Mouse (Mus musculus): ENCODE data around the gene Col24a1.
"Not testable (repeated sequence)": the region's sequence is repeated elsewhere in the genome, so short reads cannot be mapped to it uniquely, and the experiment has no call there.

The Col24a1 gene

DNA sequence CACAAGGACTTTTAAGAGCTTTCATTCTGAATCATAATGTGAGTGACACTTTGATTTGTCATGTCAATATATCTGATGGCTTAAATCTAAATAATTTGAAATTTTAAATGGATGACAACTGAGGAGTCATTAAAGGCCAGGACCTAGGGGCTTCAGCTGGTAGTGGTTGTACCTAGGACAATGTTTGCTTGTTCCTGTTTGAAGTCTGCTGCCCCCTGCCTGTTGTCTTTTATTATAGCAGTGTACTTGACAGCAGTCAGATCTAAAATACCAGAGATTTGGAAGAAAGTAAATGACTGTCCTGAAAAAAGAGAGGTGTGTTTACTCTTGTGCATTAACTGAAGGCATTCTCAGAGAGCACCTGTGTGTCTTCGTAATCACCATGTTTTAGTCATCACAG is 150.0 kb downstream of the Col24a1 start:
- in situ Hi-C loops (cut with MboI; ENCODE audit: unreplicated experiment in 2 of 2): no loop called here

- in situ Hi-C loops (cut with MboI; ENCODE audit: unreplicated experiment in 2 of 2): not testable (repeated sequence)
These were observed 150.9 kb downstream of the Col24a1 start for GRCm38 (mm10) chr3:145443167-145443566.

DNA sequence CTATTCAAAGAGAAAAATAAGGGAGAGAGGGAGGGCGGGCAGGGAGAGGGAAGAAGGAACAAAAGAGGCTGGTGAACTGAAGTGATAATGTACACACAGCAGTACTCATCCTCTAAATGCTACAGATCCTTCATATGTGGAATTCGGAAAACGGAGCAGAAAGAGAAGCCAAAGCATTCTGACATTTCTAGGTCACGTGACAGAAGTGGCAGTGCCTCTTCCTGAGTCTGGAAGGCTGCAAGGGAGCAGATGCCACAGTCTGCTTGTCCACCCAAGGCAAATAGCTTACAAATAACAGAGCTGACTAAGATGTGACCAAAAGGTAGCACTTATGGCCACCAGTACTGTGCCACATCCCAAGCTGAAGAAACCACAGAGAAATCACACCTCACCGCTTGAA is 164.8 kb downstream of the Col24a1 start:
- in situ Hi-C loops (cut with MboI; ENCODE audit: unreplicated experiment in 2 of 2): no loop called here

DNA sequence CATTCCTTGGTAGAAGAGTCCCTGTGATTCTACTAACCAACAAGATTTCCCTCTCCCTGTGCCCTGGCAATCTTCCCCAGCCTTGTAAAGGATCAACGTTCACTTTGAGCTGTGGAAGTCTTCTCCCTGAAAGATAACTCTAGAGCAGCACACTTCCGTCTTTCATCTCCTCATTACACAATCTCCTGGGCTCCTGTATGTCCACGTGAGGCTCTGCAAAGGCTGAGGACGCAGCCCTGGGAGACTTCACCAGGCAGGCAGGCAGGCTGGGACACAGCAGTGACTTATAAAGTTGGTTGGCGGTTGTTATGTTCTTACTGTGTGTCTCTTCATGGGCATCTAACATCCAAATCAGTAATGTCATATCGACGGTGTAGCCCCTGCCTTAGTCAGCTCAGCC is 170.1 kb downstream of the Col24a1 start:
- in situ Hi-C loops (cut with MboI; ENCODE audit: unreplicated experiment in 2 of 2): no loop called here

DNA sequence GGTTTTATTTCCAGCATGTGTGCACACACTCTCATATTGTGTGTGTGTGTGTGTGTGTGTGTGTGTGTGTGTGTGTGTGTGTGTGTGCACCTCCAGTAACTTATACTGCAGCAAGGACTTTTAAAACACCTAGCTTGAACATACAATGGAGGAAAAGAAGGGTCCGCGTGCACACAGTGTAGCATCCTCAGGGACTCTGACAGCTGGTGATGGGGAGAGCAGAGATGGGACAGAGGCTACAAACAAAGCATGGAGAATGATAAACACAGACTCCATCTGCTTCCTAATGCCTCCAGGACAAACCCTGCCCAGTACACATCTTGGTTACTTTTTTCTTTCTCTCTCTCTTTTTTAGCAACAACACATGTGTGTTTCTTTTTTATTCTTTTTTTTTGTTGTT is 171.5 kb downstream of the Col24a1 start:
- in situ Hi-C loops (cut with MboI; ENCODE audit: unreplicated experiment in 2 of 2): no loop called here

- in situ Hi-C loops (cut with MboI; ENCODE audit: unreplicated experiment in 2 of 2): no loop called here
These were observed 178.8 kb downstream of the Col24a1 start for GRCm38 (mm10) chr3:145471094-145471493.

DNA sequence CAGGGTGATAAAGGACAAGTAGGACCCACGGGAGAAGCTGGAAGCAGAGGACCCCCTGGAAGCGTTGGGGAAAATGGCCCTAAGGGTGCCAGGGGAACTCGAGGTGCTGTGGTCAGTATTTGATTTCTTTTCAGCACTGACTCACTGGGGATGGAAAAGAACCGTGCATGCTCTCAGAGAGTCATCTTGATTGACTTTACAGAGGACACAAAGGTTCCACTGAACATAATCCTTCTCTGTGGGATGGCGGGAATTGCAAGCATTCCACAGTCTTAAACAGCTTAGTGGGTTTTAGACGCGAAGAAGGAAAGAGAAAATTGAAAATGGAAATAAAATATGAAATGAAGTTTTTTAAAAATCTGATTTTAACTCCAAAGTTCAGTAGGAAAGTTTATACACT is 181.9 kb downstream of the Col24a1 start:
- in situ Hi-C loops (cut with MboI; ENCODE audit: unreplicated experiment in 2 of 2): no loop called here

GRCm38 (mm10) chr3:145476634-145477033 is 184.4 kb downstream of the Col24a1 start:
- in situ Hi-C loops (cut with MboI; ENCODE audit: unreplicated experiment in 2 of 2): no loop called here

DNA sequence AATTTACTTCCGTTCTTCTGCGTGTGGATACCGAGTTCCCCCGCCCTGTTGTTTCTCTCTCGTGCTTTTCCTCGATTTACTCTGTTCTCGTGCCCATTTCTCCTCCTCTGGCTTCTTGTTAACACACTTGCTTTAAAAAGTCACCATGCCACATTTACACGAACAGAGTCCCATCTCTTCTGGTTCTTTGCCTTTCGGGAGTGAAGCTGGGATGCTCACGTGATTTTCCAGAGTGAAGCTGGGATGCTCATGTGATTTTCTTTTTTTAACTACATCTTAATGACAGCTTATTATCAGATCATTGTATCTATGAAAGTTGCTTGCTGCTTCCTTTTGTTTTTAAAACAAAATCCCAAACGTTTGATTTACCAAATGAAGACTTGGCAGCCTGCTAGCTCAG is 184.8 kb downstream of the Col24a1 start:
- in situ Hi-C loops (cut with MboI; ENCODE audit: unreplicated experiment in 2 of 2): no loop called here

DNA sequence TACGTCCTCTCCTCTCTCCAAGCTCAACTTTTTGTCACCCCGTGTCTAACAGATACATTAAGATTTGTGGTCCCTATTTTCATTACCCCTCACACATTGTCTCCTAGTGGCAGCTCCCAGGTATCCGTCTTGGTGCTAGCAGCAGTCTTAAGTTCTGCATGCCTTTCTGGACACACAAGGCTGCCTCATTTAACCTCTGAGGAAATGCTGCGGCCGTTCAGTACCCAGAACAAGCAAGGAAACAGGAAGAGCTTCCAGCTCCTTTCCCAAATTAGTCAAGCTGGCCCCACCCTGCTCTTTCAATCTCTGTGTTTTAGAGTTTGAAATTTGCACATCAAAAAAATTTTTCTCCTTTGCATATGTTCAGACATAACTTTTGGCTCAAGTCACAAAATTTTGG is 186.2 kb downstream of the Col24a1 start:
- in situ Hi-C loops (cut with MboI; ENCODE audit: unreplicated experiment in 2 of 2): no loop called here

DNA sequence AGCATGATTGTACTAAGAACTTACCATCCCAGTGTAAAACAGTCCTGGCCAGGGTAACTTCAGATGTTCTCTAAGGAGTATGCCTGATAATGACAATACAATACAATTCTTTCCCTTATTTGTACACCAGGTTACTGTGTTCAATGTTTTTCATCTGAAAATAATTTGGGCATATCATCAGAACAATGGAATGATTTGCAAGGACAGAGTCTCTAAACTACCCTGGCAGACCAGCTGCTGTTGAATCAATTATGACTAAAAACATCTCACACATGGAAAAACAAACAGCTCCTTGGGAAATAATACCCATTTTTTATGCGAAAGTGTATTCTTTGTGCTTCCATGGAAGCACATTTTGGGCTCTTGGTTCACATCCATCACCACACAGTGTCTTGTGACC is 198.0 kb downstream of the Col24a1 start:
- in situ Hi-C loops (cut with MboI; ENCODE audit: unreplicated experiment in 2 of 2): no loop called here

DNA sequence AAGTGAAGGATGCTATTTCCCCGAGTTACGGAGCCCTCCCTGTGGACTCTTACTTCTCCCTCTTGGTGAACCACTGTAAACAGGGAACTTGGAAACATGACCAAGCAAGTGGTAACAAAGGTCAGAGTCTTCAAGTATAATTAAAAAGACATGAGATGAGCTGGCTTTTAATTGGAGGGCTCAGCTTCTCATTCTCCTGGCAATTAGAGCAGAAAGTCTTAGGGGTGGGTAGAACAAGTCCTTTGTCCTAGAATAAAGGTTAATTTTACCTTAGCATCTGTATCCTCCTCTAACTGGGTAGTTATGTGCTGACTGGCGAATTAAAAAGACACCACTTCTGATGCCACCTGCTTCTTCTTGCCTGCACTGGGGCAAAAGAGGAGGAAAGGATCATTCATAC is 199.1 kb downstream of the Col24a1 start:
- in situ Hi-C loops (cut with MboI; ENCODE audit: unreplicated experiment in 2 of 2): no loop called here

GRCm38 (mm10) chr3:145498127-145498526 is 205.9 kb downstream of the Col24a1 start:
- in situ Hi-C loops (cut with MboI; ENCODE audit: unreplicated experiment in 2 of 2): no loop called here

- in situ Hi-C loops (cut with MboI; ENCODE audit: unreplicated experiment in 2 of 2): no loop called here
These were observed 206.6 kb downstream of the Col24a1 start for GRCm38 (mm10) chr3:145498893-145499292.

GRCm38 (mm10) chr3:145504830-145505229 is 212.6 kb downstream of the Col24a1 start:
- in situ Hi-C loops (cut with MboI; ENCODE audit: unreplicated experiment in 2 of 2): no loop called here

DNA sequence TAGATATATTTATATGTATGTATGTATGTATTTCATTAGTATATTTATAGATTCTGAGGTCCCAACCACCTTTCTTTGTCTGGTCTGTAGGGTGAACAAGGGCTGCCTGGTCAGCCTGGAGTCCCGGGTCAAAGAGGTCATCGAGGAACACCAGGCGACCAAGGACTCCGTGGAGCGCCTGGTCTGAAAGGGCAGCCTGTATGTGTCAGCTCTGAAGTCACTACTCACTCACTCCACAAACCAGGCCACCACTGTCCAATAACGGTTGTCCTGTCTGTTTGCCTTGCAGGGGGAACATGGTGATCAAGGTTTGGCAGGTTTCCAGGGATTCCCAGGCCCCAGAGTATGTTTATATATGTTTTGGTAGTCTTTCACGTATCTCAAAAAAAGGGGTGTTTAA is 216.3 kb downstream of the Col24a1 start:
- in situ Hi-C loops (cut with MboI; ENCODE audit: unreplicated experiment in 2 of 2): no loop called here

GRCm38 (mm10) chr3:145514197-145514596 is 221.9 kb downstream of the Col24a1 start:
- in situ Hi-C loops (cut with MboI; ENCODE audit: unreplicated experiment in 2 of 2): no loop called here

DNA sequence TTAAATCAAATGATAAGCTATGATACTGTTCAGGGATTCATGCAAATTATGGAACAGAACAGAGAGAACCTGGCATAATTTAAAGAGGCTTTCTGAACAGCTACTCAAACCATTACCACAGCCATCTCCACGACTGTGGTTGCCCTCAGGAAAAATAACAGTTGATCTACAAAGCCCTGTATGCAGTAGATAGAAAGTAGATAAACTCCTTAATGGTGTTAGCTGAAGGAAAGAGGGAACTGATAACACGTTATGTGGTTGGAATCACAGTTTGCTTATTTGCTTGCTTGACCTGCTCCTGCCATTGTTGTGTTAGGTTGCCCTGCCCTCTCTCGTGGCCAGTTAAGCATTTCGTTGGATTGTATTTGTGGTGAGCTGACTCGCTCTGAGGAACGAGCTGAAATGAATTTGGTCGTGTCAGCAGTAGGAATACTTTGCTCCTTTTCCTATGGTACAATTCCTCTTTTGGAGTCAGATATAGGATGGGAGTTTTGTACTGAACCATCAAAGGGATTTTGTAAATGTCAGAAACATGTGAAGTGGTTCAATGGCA is 229.3 kb downstream of the Col24a1 start:
- in situ Hi-C loops (cut with MboI; ENCODE audit: unreplicated experiment in 2 of 2): no loop called here

- in situ Hi-C loops (cut with MboI; ENCODE audit: unreplicated experiment in 2 of 2): no loop called here
These were observed 230.0 kb downstream of the Col24a1 start for GRCm38 (mm10) chr3:145522311-145522710.

- in situ Hi-C loops (cut with MboI; ENCODE audit: unreplicated experiment in 2 of 2): no loop called here
These were observed 233.0 kb downstream of the Col24a1 start for GRCm38 (mm10) chr3:145525266-145525665.

GRCm38 (mm10) chr3:145537870-145538269 is 245.6 kb downstream of the Col24a1 start:
- in situ Hi-C loops (cut with MboI; ENCODE audit: unreplicated experiment in 2 of 2): no loop called here

DNA sequence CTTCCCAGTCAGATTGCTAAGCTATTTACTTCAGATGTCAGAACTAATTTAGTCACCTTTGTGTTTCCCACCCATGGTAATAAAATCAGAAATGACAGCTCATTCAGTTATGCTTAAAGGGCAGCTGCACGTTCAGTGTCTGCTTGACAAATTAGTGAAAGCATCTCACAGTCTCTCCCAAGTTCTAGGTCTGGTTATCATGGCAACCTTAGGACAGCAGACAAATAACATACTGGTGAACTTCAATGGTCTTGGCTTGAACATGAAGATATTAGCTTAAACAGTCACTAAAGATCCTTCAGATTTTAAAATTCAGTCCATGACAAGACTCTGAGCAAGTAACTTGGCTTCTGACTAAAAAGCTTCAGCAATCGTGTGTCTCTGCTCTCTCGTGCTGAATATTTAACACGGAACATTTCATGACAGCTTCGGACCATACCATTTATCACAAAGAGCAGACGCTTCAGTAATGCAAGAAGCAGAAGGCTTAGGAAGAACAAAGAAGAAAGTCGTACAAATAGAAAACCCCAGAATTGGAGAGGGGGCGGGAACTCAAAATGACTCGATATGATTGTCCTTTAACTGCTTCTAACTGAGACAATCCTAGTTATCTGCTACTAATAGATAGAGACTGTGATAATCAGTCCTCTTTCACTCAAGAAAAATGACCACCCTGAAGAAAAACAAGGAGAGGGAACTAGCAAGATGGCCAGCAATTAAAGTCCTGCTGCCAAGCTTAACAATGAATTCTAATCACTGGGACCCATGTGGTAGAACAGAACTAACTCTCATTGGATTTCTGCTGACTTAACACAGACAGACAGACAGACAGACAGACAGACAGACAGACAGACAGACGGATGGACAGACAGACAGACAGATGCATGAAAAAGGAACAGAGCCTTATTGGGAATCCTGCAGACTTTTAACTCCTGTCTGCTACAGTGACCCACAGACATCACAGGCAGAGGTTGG is 256.5 kb downstream of the Col24a1 start:
- in situ Hi-C loops (cut with MboI; ENCODE audit: unreplicated experiment in 2 of 2): no loop called here

All from v-Abl transformed pro-B cells (cell line).